Mouse (Mus musculus): ENCODE data around the gene Fam185a. TPM values are rescaled to one million over a fixed set of nuclear protein-coding genes. Genes with fewer than 3 reads are reported as not detected.
A peak's percentile ranks its signal among the peaks of the same experiment; 100 is the strongest.

Fam185a gene
- polyA plus RNA-seq, 1 experiment from 2014 or later = 3.5 TPM

GRCm38 (mm10) chr5:21486798-21487197 is 62.0 kb downstream of the Fam185a start:
- no peaks in the 10 kb centered on the region for H3K4me1 ChIP-seq (replicated peaks; ENCODE audit: control insufficient read depth, insufficient read depth)
- H3K9me3 ChIP-seq (ENCODE audit: control insufficient read depth, low read length) = no peaks in the 10 kb centered on the region
- H3K4me2 ChIP-seq (replicated peaks; ENCODE audit: low read depth) = no peak overlapping the region
- TF ChIP-seq EP300 (optimal IDR thresholded peaks at IDR 0.05) = no peak
- no peak for TF ChIP-seq CTCF (IDR thresholded peaks at IDR 0.05; ENCODE audit: low read depth)
- no peaks in the 10 kb centered on the region for H3K36me3 ChIP-seq (ENCODE audit: control insufficient read depth, insufficient read depth, low read length)
- H3K27me3 ChIP-seq (ENCODE audit: control insufficient read depth, insufficient read depth, low read length) = no peaks in the 10 kb centered on the region
- 51% methylated on average over 5 of the region's 5 CpGs for WGBS
- no peak overlapping the region for H3K27ac ChIP-seq (replicated peaks)
- no peak for DNase-seq (ENCODE audit: low spot score)
- no peak for ATAC-seq (ENCODE audit: low FRiP score, low TSS enrichment)
- no peak overlapping the region for H3K4me3 ChIP-seq (ENCODE audit: low read depth, low read length)
- H3K9ac ChIP-seq (ENCODE audit: low read length) = no peak overlapping the region

- Histone ChIP-seq H3K27me3 (ENCODE audit: control insufficient read depth, insufficient read depth, low read length) (no peaks in the 10 kb centered on the region), H3K9me3 (ENCODE audit: control insufficient read depth, low read length) (no peaks in the 10 kb centered on the region), H3K9ac (ENCODE audit: low read length) (no peak overlapping the region), H3K27ac (replicated peaks) (no peak overlapping the region), H3K4me3 (ENCODE audit: low read depth, low read length) (no peak overlapping the region), H3K4me2 (replicated peaks; ENCODE audit: low read depth) (no peak overlapping the region), H3K36me3 (ENCODE audit: control insufficient read depth, insufficient read depth, low read length) (no peaks in the 10 kb centered on the region), H3K4me1 (replicated peaks; ENCODE audit: control insufficient read depth, insufficient read depth) (no peaks in the 10 kb centered on the region)
- DNase-seq (ENCODE audit: low spot score) (no peak), ATAC-seq (ENCODE audit: low FRiP score, low TSS enrichment) (no peak)
- WGBS = 51% methylated on average over 3 of the region's 3 CpGs
- TF ChIP-seq EP300 (optimal IDR thresholded peaks at IDR 0.05) (no peak), CTCF (IDR thresholded peaks at IDR 0.05; ENCODE audit: low read depth) (no peak)
Observed at GRCm38 (mm10) chr5:21487306-21487705, 62.5 kb downstream of the Fam185a start.

- Histone ChIP-seq H3K9ac (ENCODE audit: low read length) (no peak overlapping the region), H3K4me1 (replicated peaks; ENCODE audit: control insufficient read depth, insufficient read depth) (no peaks in the 10 kb centered on the region), H3K9me3 (ENCODE audit: control insufficient read depth, low read length) (no peaks in the 10 kb centered on the region), H3K36me3 (ENCODE audit: control insufficient read depth, insufficient read depth, low read length) (no peaks in the 10 kb centered on the region), H3K4me3 (ENCODE audit: low read depth, low read length) (no peak overlapping the region), H3K27ac (replicated peaks) (0 out of 2 replicates have a peak overlapping the region, but pooled peaks have one; percentile 8), H3K27me3 (ENCODE audit: control insufficient read depth, insufficient read depth, low read length) (no peaks in the 10 kb centered on the region), H3K4me2 (replicated peaks; ENCODE audit: low read depth) (no peak overlapping the region)
- no peak for ATAC-seq (ENCODE audit: low FRiP score, low TSS enrichment)
- no peak for DNase-seq (ENCODE audit: low spot score)
- 67% methylated on average over 3 of the region's 3 CpGs for WGBS
- TF ChIP-seq CTCF (IDR thresholded peaks at IDR 0.05; ENCODE audit: low read depth) = no peak
- TF ChIP-seq EP300 (optimal IDR thresholded peaks at IDR 0.05) = no peak
Observed at GRCm38 (mm10) chr5:21487716-21488115, 63.0 kb downstream of the Fam185a start.

- Histone ChIP-seq H3K27me3 (ENCODE audit: control insufficient read depth, insufficient read depth, low read length) (no peaks in the 10 kb centered on the region), H3K27ac (replicated peaks) (no peak overlapping the region), H3K36me3 (ENCODE audit: control insufficient read depth, insufficient read depth, low read length) (no peaks in the 10 kb centered on the region), H3K9ac (ENCODE audit: low read length) (no peak overlapping the region), H3K9me3 (ENCODE audit: control insufficient read depth, low read length) (no peaks in the 10 kb centered on the region), H3K4me2 (replicated peaks; ENCODE audit: low read depth) (no peak overlapping the region), H3K4me3 (ENCODE audit: low read depth, low read length) (no peak overlapping the region), H3K4me1 (replicated peaks; ENCODE audit: control insufficient read depth, insufficient read depth) (no peaks in the 10 kb centered on the region)
- DNase-seq (ENCODE audit: low spot score) = no peak
- no peak for ATAC-seq (ENCODE audit: low FRiP score, low TSS enrichment)
- WGBS = 84% methylated on average over 5 of the region's 5 CpGs
- no peak for TF ChIP-seq CTCF (IDR thresholded peaks at IDR 0.05; ENCODE audit: low read depth)
- TF ChIP-seq EP300 (optimal IDR thresholded peaks at IDR 0.05) = no peak
Observed at GRCm38 (mm10) chr5:21488506-21488905, 63.7 kb downstream of the Fam185a start.

- 61% methylated on average over 4 of the region's 4 CpGs for WGBS
- Histone ChIP-seq H3K4me2 (replicated peaks; ENCODE audit: low read depth) (no peak overlapping the region), H3K4me3 (ENCODE audit: low read depth, low read length) (no peak overlapping the region), H3K36me3 (ENCODE audit: control insufficient read depth, insufficient read depth, low read length) (no peaks in the 10 kb centered on the region), H3K4me1 (replicated peaks; ENCODE audit: control insufficient read depth, insufficient read depth) (no peaks in the 10 kb centered on the region), H3K27me3 (ENCODE audit: control insufficient read depth, insufficient read depth, low read length) (no peaks in the 10 kb centered on the region), H3K27ac (replicated peaks) (no peak overlapping the region), H3K9me3 (ENCODE audit: control insufficient read depth, low read length) (no peaks in the 10 kb centered on the region), H3K9ac (ENCODE audit: low read length) (no peak overlapping the region)
- TF ChIP-seq EP300 (optimal IDR thresholded peaks at IDR 0.05) = no peak
- no peak for TF ChIP-seq CTCF (IDR thresholded peaks at IDR 0.05; ENCODE audit: low read depth)
- DNase-seq (ENCODE audit: low spot score) (no peak), ATAC-seq (ENCODE audit: low FRiP score, low TSS enrichment) (no peak)
Observed at GRCm38 (mm10) chr5:21489135-21489534, 64.4 kb downstream of the Fam185a start.

- no peak for ATAC-seq (ENCODE audit: low FRiP score, low TSS enrichment)
- H3K27ac ChIP-seq (replicated peaks) = no peak overlapping the region
- H3K4me2 ChIP-seq (replicated peaks; ENCODE audit: low read depth) = no peak overlapping the region
- TF ChIP-seq CTCF (IDR thresholded peaks at IDR 0.05; ENCODE audit: low read depth) = no peak
- TF ChIP-seq EP300 (optimal IDR thresholded peaks at IDR 0.05) = no peak
- no peaks in the 10 kb centered on the region for H3K9me3 ChIP-seq (ENCODE audit: control insufficient read depth, low read length)
- WGBS = 85% methylated on average over 2 of the region's 2 CpGs
- no peak for DNase-seq (ENCODE audit: low spot score)
- H3K4me3 ChIP-seq (ENCODE audit: low read depth, low read length) = no peak overlapping the region
- no peak overlapping the region for H3K9ac ChIP-seq (ENCODE audit: low read length)
- H3K27me3 ChIP-seq (ENCODE audit: control insufficient read depth, insufficient read depth, low read length) = no peaks in the 10 kb centered on the region
- H3K36me3 ChIP-seq (ENCODE audit: control insufficient read depth, insufficient read depth, low read length) = no peaks in the 10 kb centered on the region
- H3K4me1 ChIP-seq (replicated peaks; ENCODE audit: control insufficient read depth, insufficient read depth) = 0 out of 2 replicates have a peak, but pooled peaks cover 3% of the 10 kb centered on the region
Observed at GRCm38 (mm10) chr5:21491469-21491868, 66.7 kb downstream of the Fam185a start.

All from stomach, postnatal 0 days (tissue).